Mouse (Mus musculus) left cerebral cortex, postnatal 25 days (tissue): ENCODE measurements at regions not wholly inside any gene's neighbourhood (a gene's known extent, or its start where the extent isn't known, plus 50 kb on each side); places are given as distances from the start of the nearest gene placed in this dataset.

Source experiments
- DNase-seq, 2 experiments: peaks; one replicate each; pipeline ENCODE4 v3.0.0; 2022; ENCODE audit warnings: low spot score in 2 of 2, mixed read lengths in 1 of 2
- intact Hi-C: fragments of 180-260 bp; cut with DNase I; formaldehyde crosslinking; loops from one replicate; pipeline ENCODE4 v1.15.1; 2025

DNA sequence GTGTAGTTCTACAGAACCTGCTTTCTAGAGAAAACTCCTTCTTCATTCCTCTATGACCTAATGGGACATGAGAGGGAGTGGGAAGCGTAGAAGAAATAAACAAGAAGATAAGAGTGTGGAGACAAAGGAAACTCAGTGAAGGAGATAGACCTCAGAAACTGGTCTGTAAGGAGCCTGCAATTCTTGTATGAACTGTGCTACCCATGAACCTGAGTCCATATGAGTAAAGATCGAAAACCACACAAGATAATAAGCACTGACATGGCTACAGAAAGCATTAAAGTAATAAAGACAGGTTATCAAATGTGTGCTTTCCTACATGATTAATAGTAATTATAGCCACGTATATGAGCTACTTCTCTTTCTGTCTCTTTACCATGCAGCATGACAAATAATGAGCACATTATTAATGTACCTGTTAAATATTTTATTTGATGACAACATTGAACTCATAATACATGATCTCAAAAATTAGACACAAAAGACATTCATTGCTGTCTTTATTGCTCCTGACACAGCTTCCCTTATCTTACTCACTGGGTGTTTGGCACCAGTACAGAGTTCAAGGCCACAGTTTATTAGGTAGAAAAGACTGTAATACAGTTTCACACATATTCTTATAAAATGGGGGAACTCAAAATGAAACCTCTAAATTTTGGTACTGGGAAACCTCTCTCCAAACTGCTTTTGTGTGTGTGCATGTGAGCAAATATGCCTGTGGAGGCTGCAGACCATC, 67.0 kb upstream of the Tle4 start:
- intact Hi-C loops = no loop called here
- DNase-seq = no peak

GRCm38 (mm10) chr19:14664096-14664586, 66.3 kb upstream of the Tle4 start:
- DNase-seq = no peak
- intact Hi-C loops = no loop called here

- DNase-seq = no peak
- intact Hi-C loops = no loop called here
Measured at GRCm38 (mm10) chr19:14663350-14663749, 65.5 kb upstream of the Tle4 start.

DNA sequence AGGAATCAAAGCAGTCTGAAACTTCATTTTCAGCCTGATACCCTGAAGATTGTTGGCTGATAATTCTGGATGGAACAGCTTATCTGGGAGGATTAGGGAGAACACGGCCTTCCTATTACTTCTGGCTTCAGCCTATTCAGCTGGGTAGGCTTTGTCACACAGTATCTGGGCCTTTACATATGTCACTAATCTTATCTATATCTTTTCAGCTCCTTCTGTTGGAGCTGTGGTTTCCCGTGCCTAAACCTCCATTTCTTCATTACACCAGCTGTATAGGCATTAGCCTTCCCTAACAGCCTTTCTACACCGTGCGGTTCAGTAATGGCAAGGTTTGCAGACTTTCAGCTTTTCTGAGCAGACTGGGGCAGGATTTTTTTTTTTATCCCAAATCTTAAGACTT, 61.9 kb upstream of the Tle4 start:
- no peak for DNase-seq
- intact Hi-C loops = no loop called here

GRCm38 (mm10) chr19:14658479-14658878, 60.6 kb upstream of the Tle4 start:
- intact Hi-C loops = no loop called here
- no peak for DNase-seq

- DNase-seq = no peak
- intact Hi-C loops = no loop called here
Measured at GRCm38 (mm10) chr19:14656022-14656388, 58.2 kb upstream of the Tle4 start.

DNA sequence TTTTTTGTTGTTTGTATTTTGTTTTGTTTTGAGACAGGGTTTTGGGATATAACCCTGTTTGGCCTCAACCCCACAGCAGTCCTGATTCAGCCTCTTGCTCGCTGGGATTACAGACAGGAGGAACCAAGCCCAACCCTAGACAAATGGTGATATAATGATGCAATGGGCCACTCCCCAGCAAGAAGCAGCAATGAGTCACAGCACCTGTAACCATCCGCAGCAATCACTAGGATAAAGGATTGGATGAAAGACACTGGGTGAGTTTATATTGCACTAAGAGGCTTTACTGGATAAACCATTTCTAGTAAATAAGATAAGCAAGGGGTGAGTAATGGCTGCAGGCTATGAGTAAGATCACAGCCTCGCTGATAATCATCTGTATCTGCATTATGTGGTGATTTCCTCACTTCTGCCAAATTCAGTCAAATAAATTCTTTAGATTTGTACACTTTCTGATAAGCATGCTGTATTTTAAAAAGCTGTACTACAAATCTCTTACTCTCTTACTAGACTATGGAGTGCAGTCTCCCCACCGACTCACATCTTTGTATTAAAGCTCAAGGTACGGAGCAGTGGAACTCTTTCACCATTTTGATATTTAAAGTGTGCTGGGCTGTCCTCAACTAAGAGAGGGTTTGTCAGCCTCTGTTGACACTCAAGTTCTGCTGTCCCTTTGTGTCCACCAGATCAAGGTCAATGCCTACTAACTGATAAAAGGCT, 57.6 kb upstream of the Tle4 start:
- intact Hi-C loops = no loop called here
- DNase-seq = no peak
